Mouse (Mus musculus): Measurements from ENCODE around the gene 9130230L23Rik. TPM values are rescaled to one million over a fixed set of nuclear protein-coding genes. Genes with fewer than 3 reads are reported as not detected.

9130230L23Rik gene
- polyA plus RNA-seq, 1 experiment from 2014 or later = 0.75 TPM

DNA sequence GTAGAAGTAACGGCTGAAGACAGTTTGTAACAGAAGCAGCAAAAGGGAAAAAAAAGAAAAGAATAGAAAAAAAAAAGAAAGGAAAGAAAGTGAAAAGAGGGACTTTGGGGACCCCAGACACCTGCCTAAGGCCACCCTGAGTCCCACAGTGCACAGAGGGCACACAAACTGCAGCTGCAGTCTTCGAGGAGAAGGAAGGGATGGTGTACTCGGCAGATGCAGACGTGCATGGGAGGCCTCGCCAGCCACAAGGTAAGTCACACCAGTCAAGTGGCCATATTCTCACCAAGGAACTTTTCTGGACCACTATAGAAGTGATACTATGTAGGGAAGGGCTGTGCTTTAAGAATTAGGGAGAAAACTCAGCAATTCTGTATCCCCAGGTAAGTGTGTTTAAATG lies 69.3 kb downstream of the 9130230L23Rik start, which contains the start of gene Chrna9:
TSS of gene Chrna9 (plus strand) at position 139 of the 400 bp plus-strand sequence.
- peaks cover 8% of the 10 kb centered on the region for H3K4me1 ChIP-seq
- H3K9me3 ChIP-seq = no peaks in the 10 kb centered on the region
- H3K4me3 ChIP-seq = no peak within 1 kb of the TSS
- 79% methylated on average over 5 of the region's 5 CpGs for WGBS
- no peaks in the 10 kb centered on the region for H3K27me3 ChIP-seq (ENCODE audit: insufficient read depth, poor library complexity, severe bottlenecking)
- DNase-seq (ENCODE audit: low spot score) = no peak
- no peaks in the 10 kb centered on the region for H3K36me3 ChIP-seq
- H3K27ac ChIP-seq = no peak within 1 kb of the TSS

- 83% methylated on average over 2 of the region's 2 CpGs for WGBS
- Histone ChIP-seq H3K4me3 (no peak overlapping the region), H3K36me3 (no peaks in the 10 kb centered on the region), H3K27me3 (ENCODE audit: insufficient read depth, poor library complexity, severe bottlenecking) (no peaks in the 10 kb centered on the region), H3K9me3 (no peaks in the 10 kb centered on the region), H3K27ac (no peak overlapping the region), H3K4me1 (peaks cover 8% of the 10 kb centered on the region)
- DNase-seq (ENCODE audit: low spot score) = no peak
Observed at GRCm38 (mm10) chr5:65933764-65934163, 70.3 kb downstream of the 9130230L23Rik start.

DNA sequence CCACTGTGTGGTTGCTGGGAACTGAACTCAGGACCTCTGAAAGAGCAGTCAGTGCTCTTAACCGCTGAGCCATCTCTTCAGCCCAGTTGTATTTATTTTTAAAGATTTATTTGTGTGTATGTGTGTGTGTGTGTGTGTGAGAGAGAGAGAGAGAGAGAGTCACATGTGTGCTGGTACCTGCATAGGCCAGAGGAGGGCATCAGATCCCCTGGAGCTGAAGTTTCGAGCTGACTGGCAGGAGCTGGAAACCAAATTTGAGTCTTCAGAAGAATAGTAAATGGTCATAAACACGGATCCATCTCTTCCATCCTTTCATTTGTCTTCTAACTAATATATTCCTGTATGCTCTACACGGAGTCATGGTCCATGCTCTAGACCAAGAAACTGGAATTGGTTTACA lies 70.8 kb downstream of the 9130230L23Rik start:
- WGBS = 80% methylated on average over 4 of the region's 4 CpGs
- no peaks in the 10 kb centered on the region for H3K27me3 ChIP-seq (ENCODE audit: insufficient read depth, poor library complexity, severe bottlenecking)
- H3K36me3 ChIP-seq = no peaks in the 10 kb centered on the region
- peaks cover 8% of the 10 kb centered on the region for H3K4me1 ChIP-seq
- no peak overlapping the region for H3K27ac ChIP-seq
- no peak for DNase-seq (ENCODE audit: low spot score)
- no peak overlapping the region for H3K4me3 ChIP-seq
- no peaks in the 10 kb centered on the region for H3K9me3 ChIP-seq

GRCm38 (mm10) chr5:65930171-65930570 lies 73.9 kb downstream of the 9130230L23Rik start:
- no peaks in the 10 kb centered on the region for H3K36me3 ChIP-seq
- no peak for DNase-seq (ENCODE audit: low spot score)
- H3K9me3 ChIP-seq = no peaks in the 10 kb centered on the region
- H3K27ac ChIP-seq = no peak overlapping the region
- no peaks in the 10 kb centered on the region for H3K4me1 ChIP-seq
- no peaks in the 10 kb centered on the region for H3K27me3 ChIP-seq (ENCODE audit: insufficient read depth, poor library complexity, severe bottlenecking)
- no peak overlapping the region for H3K4me3 ChIP-seq
- WGBS = 78% methylated on average over 4 of the region's 4 CpGs

Small RNAs within 50 kb of the gene (microRNA-seq; reads per million reads assigned to microRNA genes)
- not detected for gene Gm25952

Other genes starting within 250 kb of the 9130230L23Rik start
- 31.6 and 33.1 TPM in 2 replicates for gene N4bp2, start 240.8 kb downstream of the 9130230L23Rik start, polyA plus RNA-seq (2016; fragmentation: Nextera tagmentation; extraction: Ambion mirVana)
- gene Rhoh, start 143.1 kb downstream of the 9130230L23Rik start, polyA plus RNA-seq (2016; fragmentation: Nextera tagmentation; extraction: Ambion mirVana) = 0.55 and 0.73 TPM in 2 replicates
- gene Chrna9, start 69.4 kb downstream of the 9130230L23Rik start, polyA plus RNA-seq (2016; fragmentation: Nextera tagmentation; extraction: Ambion mirVana) = 0.09 TPM in 1 of 2 replicates, not detected in the other
- gene Rbm47, start 168.8 kb upstream of the 9130230L23Rik start, polyA plus RNA-seq (2016; fragmentation: Nextera tagmentation; extraction: Ambion mirVana) = 1.5 and 3.6 TPM in 2 replicates

Measured in heart, embryonic 10.5 days (tissue).